In the genomic region with DNA sequence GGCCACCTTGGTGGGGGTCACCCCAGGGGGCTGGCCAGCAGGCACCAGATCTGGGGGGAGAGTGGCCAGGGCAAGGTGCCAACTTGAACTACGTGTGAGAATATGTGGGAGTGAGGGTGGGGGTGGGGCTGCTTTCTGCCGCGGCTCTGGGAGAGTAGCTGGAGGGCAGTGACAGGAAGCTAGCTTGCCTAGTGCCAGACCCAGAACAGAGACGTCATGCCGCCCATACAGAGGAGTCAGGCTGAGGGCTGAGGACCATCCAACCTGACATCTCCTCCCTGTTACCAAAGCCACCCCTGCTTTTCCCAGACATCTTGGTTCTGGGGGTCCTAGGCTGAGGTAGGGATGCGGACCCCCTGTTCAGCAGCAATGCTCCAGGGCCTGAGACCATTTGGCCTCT, we compare ENCODE assay signal across 21 mouse cellular contexts. TPM values are rescaled to one million over a fixed set of nuclear protein-coding genes. Genes with fewer than 3 reads are reported as not detected.
A peak's percentile ranks its signal among the peaks of the same experiment; 100 is the strongest.
DNase-seq lines count a peak whose midpoint lies in the region; ATAC-seq lines count a peak whose summit lies in the region.
"Had no signal": no experiment of that assay in that cellular context is flagged by ENCODE, and none has a peak within 500 bp of the region (broad histone marks: within the 10 kb centered on the region; RNA-seq: fewer than 3 reads in every experiment).

No protein-coding gene starts in this region.

- peaks cover 41% of the 10 kb centered on the region for H3K4me1 ChIP-seq in heart, embryonic 10.5 days
- peaks cover 29% of the 10 kb centered on the region for H3K4me1 ChIP-seq in kidney, embryonic 15.5 days
- H3K4me1 ChIP-seq in limb, embryonic 11.5 days (ENCODE audit: control insufficient read depth, insufficient read depth, low read length), result peaks cover 32% of the 10 kb centered on the region
- H3K4me1 ChIP-seq: midbrain, embryonic 15.5 days had no signal

- WGBS in heart, embryonic 10.5 days, result 23% methylated on average over 6 of the region's 6 CpGs
- 20% methylated on average over 6 of the region's 6 CpGs for WGBS in kidney, embryonic 15.5 days
- 19% methylated on average over 6 of the region's 6 CpGs for WGBS in limb, embryonic 11.5 days

- no peaks in the 10 kb centered on the region for H3K9me3 ChIP-seq in heart, embryonic 10.5 days
- H3K9me3 ChIP-seq in kidney, embryonic 15.5 days (replicated peaks), result no peaks in the 10 kb centered on the region
- H3K9me3 ChIP-seq in limb, embryonic 11.5 days (ENCODE audit: control insufficient read depth, low read length), result no peaks in the 10 kb centered on the region
- H3K9me3 ChIP-seq: embryonic facial prominence, embryonic 15.5 days; G1E; heart, embryonic 15.5 days; intestine, embryonic 15.5 days; midbrain, embryonic 15.5 days had no signal

- DNase-seq in heart, embryonic 10.5 days (ENCODE audit: low spot score), result no peak
- DNase-seq in heart, adult 11 months, result no peak
- no peak for DNase-seq in kidney, adult 18-20 months
- DNase-seq in lung, postnatal 10 days, result peak; percentile 33
- DNase-seq in lung, postnatal 36 days, result no peak
- no peak for DNase-seq in limb, embryonic 11.5 days (ENCODE audit: low spot score)
- no peak for DNase-seq in cerebellum, postnatal 4 days (ENCODE audit: low spot score in 2 of 2)
- DNase-seq: adrenal gland, postnatal 14 days; cerebellum, postnatal 10 days; kidney, postnatal 25 days; layer of hippocampus, adult 9-11 months; liver, postnatal 0 days; right cerebral cortex, postnatal 14 days; thymus, adult 2 months had no signal

- no peak overlapping the region for H3K4me3 ChIP-seq in heart, embryonic 10.5 days
- H3K4me3 ChIP-seq in kidney, embryonic 15.5 days (replicated peaks), result no peak overlapping the region
- H3K4me3 ChIP-seq in limb, embryonic 11.5 days (ENCODE audit: low read depth, low read length), result no peak overlapping the region
- H3K4me3 ChIP-seq: embryonic facial prominence, embryonic 15.5 days; heart, embryonic 15.5 days; intestine, embryonic 15.5 days; midbrain, embryonic 15.5 days; myocyte had no signal

- peak overlapping the region; percentile 37 for H3K27ac ChIP-seq in heart, embryonic 10.5 days
- peak overlapping the region; percentile 37; the same call in 1 of the 2 replicates for H3K27ac ChIP-seq in kidney, embryonic 15.5 days
- no peak overlapping the region for H3K27ac ChIP-seq in limb, embryonic 11.5 days (replicated peaks; ENCODE audit: low read depth, low read length)
- H3K27ac ChIP-seq: embryonic facial prominence, embryonic 15.5 days; heart, embryonic 15.5 days; intestine, embryonic 15.5 days; midbrain, embryonic 15.5 days had no signal

- H3K36me3 ChIP-seq in heart, embryonic 10.5 days, result no peaks in the 10 kb centered on the region
- H3K36me3 ChIP-seq in kidney, embryonic 15.5 days, result no peaks in the 10 kb centered on the region
- H3K36me3 ChIP-seq in limb, embryonic 11.5 days (ENCODE audit: control insufficient read depth, insufficient read depth, low read length), result 0 out of 2 replicates have a peak, but pooled peaks cover 2% of the 10 kb centered on the region
- H3K36me3 ChIP-seq: G1E; heart, embryonic 15.5 days; intestine, embryonic 15.5 days had no signal

- H3K27me3 ChIP-seq in heart, embryonic 10.5 days (ENCODE audit: insufficient read depth, poor library complexity, severe bottlenecking), result peaks cover 63% of the 10 kb centered on the region
- no peaks in the 10 kb centered on the region for H3K27me3 ChIP-seq in kidney, embryonic 15.5 days
- no peaks in the 10 kb centered on the region for H3K27me3 ChIP-seq in limb, embryonic 11.5 days (ENCODE audit: control insufficient read depth, insufficient read depth, low read length)
- H3K27me3 ChIP-seq: embryonic facial prominence, embryonic 15.5 days; intestine, embryonic 15.5 days; midbrain, embryonic 15.5 days had no signal

- H3K9ac ChIP-seq in kidney, embryonic 15.5 days, result peak overlapping the region; percentile 23; the same call in 1 of the 2 replicates
- peak overlapping the region; percentile 7; the same call in 1 of the 2 replicates for H3K9ac ChIP-seq in limb, embryonic 11.5 days (ENCODE audit: low read length)
- H3K9ac ChIP-seq: embryonic facial prominence, embryonic 15.5 days; heart, embryonic 15.5 days; intestine, embryonic 15.5 days; liver, postnatal 0 days; midbrain, embryonic 15.5 days had no signal

- H3K4me2 ChIP-seq in kidney, embryonic 15.5 days, result no peak overlapping the region
- no peak overlapping the region for H3K4me2 ChIP-seq in limb, embryonic 11.5 days (ENCODE audit: low read depth, severe bottlenecking)
- H3K4me2 ChIP-seq: embryonic facial prominence, embryonic 15.5 days; heart, embryonic 15.5 days; intestine, embryonic 15.5 days; midbrain, embryonic 15.5 days had no signal

- ATAC-seq in kidney, embryonic 15.5 days (replicated peaks; ENCODE audit: low FRiP score), result 0 out of 2 replicates have a peak, but pooled peaks have one; percentile 20
- no peak for ATAC-seq in limb, embryonic 11.5 days (ENCODE audit: insufficient number of reproducible peaks, low FRiP score, low TSS enrichment, low read depth)
- ATAC-seq: intestine, embryonic 15.5 days; liver, postnatal 0 days; midbrain, embryonic 15.5 days had no signal

RNA-seq across cellular contexts. Expression of gene Myrf, which starts 6.6 kb away (rescaled TPM):
- polyA plus RNA-seq in heart, embryonic 10.5 days (2016; fragmentation: Nextera tagmentation; extraction: Ambion mirVana), result 17.4 and 30.6 TPM in 2 replicates
- 3.3 and 4.2 TPM in 2 replicates for polyA plus RNA-seq in kidney, embryonic 15.5 days (2015; fragmentation: Nextera tagmentation; extraction: Ambion mirVana)
- 4.4 and 4.6 TPM in 2 replicates for polyA plus RNA-seq in limb, embryonic 11.5 days (2014; fragmentation: Nextera tagmentation; extraction: Ambion mirVana)
- polyA plus RNA-seq: G1E had no signal

RNA-seq across cellular contexts. Expression of gene Fen1, which starts 43.2 kb away (rescaled TPM):
- 96.5 and 128 TPM in 2 replicates for polyA plus RNA-seq in heart, embryonic 10.5 days (2016; fragmentation: Nextera tagmentation; extraction: Ambion mirVana)
- 109 and 111 TPM in 2 replicates for polyA plus RNA-seq in kidney, embryonic 15.5 days (2015; fragmentation: Nextera tagmentation; extraction: Ambion mirVana)
- 135 and 140 TPM in 2 replicates for polyA plus RNA-seq in limb, embryonic 11.5 days (2014; fragmentation: Nextera tagmentation; extraction: Ambion mirVana)

RNA-seq across cellular contexts. Expression of gene Tmem258, which starts 43.4 kb away (rescaled TPM):
- 384 and 400 TPM in 2 replicates for polyA plus RNA-seq in heart, embryonic 10.5 days (2016; fragmentation: Nextera tagmentation; extraction: Ambion mirVana)
- 477 and 511 TPM in 2 replicates for polyA plus RNA-seq in kidney, embryonic 15.5 days (2015; fragmentation: Nextera tagmentation; extraction: Ambion mirVana)
- polyA plus RNA-seq in limb, embryonic 11.5 days (2014; fragmentation: Nextera tagmentation; extraction: Ambion mirVana), result 419 and 442 TPM in 2 replicates

RNA-seq across cellular contexts. Expression of gene Dagla, which starts 57.5 kb away (rescaled TPM):
- polyA plus RNA-seq in heart, embryonic 10.5 days (2016; fragmentation: Nextera tagmentation; extraction: Ambion mirVana), result 1.2 TPM in 2 replicates
- 3.1 and 3.7 TPM in 2 replicates for polyA plus RNA-seq in kidney, embryonic 15.5 days (2015; fragmentation: Nextera tagmentation; extraction: Ambion mirVana)
- 1.3 and 1.4 TPM in 2 replicates for polyA plus RNA-seq in limb, embryonic 11.5 days (2014; fragmentation: Nextera tagmentation; extraction: Ambion mirVana)
- polyA plus RNA-seq: G1E had no signal
